Mouse (Mus musculus): ENCODE results near the gene Phospho2.

DNA sequence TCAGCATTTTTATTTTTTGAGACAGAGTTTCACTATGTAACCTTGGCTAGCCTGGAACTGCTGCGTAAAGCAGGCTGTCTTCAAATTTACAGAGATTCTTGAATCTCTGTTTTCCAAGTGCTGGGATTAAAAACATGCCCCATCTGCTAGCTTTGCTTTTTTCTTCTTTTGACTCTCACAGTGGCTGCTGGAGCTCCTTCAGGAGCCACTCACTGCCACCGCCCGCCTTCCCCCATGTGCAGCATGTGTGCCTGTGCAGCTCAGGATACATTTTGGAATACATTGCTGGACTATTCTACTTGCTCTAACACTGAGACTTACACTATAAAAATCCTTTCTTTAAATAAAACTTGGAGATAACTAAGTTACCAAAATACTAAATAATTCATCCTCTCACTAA is 16.1 kb upstream of the Phospho2 start:
- TF ChIP-seq POLR2A (IDR thresholded peaks at IDR 0.05; ENCODE audit: borderline replicate concordance, low read depth, low read length) = no peak
- TF ChIP-seq CTCF (IDR thresholded peaks at IDR 0.05; ENCODE audit: low read depth, low read length) = no peak
